Mouse (Mus musculus) kidney, adult 2 months (tissue): ENCODE measurements around the gene Lhfp.

ENCODE experiments used
- CTCF ChIP-seq: fragments of 200-500 bp; conservative IDR thresholded peaks from 2 replicates; pipeline ENCODE4 v1.5.1; 2011; ENCODE audit warnings: low read depth, mild to moderate bottlenecking, control low read depth, low read length, moderate library complexity, mixed read lengths; ENCODE audit not compliant: insufficient read depth, insufficient read length
- POLR2A ChIP-seq: fragments of 200-500 bp; IDR thresholded peaks from one replicate; pipeline ENCODE4 v1.6.1; 2011; ENCODE audit warnings: low read depth, low read length, control low read depth

DNA sequence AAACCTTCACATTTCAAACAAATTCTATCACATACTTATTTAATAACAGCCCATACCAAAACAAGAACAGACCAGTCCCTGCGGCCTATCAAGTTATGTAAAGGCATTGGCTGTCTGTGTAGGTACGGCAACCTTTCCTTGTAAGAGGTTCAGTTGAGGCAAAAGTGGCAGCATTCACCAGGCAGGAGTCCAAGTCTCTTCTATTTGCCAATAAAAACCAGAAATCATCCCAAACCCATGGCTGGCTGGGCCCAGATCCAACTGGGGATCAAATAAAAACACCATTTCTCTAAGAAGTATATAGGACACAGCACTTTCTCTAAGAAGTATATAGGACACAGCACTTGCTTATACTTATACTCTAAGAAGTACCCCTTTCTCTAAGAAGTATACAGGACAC, 171.3 kb downstream of the Lhfp start:
- no peak for TF ChIP-seq CTCF
- TF ChIP-seq POLR2A = no peak
